Mouse (Mus musculus) cortical plate, adult 2 months (tissue): ENCODE measurements around the gene Tfrc.

Experiments
- CTCF ChIP-seq: fragments of 200-500 bp; IDR thresholded peaks from 2 replicates; pipeline ENCODE4 v1.5.1; 2011; ENCODE audit warnings: mild to moderate bottlenecking, control low read depth, low read length; ENCODE audit not compliant: insufficient read depth; ENCODE audit errors: extremely low read depth
- POLR2A ChIP-seq: fragments of 200-500 bp; IDR thresholded peaks from 2 replicates; pipeline ENCODE4 v1.6.1; 2011; ENCODE audit warnings: mild to moderate bottlenecking, low read length, control low read depth; ENCODE audit not compliant: insufficient read depth; ENCODE audit errors: extremely low read depth

GRCm38 (mm10) chr16:32670354-32671124 is 61.8 kb downstream of the Tfrc start:
- TF ChIP-seq POLR2A (no peak), CTCF (no peak)
